ENCODE assay signal across 11 mouse cellular contexts in the genomic region with DNA sequence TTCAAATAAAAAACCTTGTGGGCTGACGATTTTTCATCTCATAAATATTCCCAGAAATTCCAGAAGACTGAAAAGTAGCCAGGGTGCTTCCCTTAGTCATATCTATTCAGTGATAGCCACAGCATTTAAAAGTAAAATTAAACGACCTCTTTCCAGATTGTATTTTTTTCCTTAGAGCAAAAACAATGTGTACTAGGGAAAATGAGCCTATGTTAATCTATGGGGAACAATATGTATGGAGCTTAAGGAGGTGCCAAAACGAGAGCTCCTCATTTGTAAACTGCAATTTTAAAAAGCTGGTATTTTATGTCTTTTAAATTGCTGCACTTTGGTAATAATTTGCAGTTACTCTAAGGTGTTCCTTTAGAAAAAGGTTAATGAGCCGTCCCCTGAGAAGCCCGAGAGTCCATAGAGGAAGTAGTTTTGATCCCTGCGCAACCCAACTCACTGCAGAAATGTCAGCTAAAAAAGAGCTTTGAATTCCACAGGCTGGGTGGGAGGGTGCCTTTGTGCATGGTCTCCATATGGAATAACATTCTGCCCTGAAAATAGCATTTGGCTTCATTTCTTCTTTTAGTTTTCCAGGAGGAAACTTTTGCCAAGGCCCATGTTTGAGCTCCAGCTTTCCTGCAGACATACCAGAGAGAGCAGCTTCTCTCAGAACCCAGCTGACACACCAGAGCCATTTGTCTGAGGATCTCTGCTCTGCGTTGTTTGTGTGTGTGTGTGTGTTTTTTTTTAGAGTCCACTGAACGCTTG.
DNase-seq lines count a peak whose midpoint lies in the region; ATAC-seq and TF ChIP-seq lines count a peak whose summit lies in the region.
"Had no signal": no experiment of that assay in that cellular context is flagged by ENCODE, and none has a peak within 500 bp of the region (broad histone marks: within the 10 kb centered on the region; RNA-seq: fewer than 3 reads in every experiment).

No protein-coding gene starts in this region.

- ATAC-seq in forebrain, embryonic 16.5 days: peak; percentile 88

- WGBS in forebrain, embryonic 16.5 days: 25% methylated on average over 8 of the region's 8 CpGs

- peak; percentile 56 to 82 for DNase-seq in frontal cortex, adult 2 months (ENCODE audit: extremely low spot score in 1 of 2, low spot score in 1 of 2)
- no peak for DNase-seq in frontal cortex, postnatal 10 days (ENCODE audit: low spot score in 2 of 2)
- peak; percentile 55 for DNase-seq in brain, embryonic 14.5 days (ENCODE audit: low read depth)
- peak; percentile 44 to 47 for DNase-seq in left cerebral cortex, postnatal 36 days (ENCODE audit: low spot score in 2 of 2)
- no peak for DNase-seq in spleen, postnatal 14 days (ENCODE audit: low spot score in 2 of 2)
- no peak for DNase-seq in spleen, postnatal 36 days (ENCODE audit: low spot score in 2 of 2)
- no peak for DNase-seq in MN1 (ENCODE audit: low spot score)
- DNase-seq: adrenal gland, postnatal 36 days; gastrocnemius, postnatal 25 days had no signal

- no peaks in the 10 kb centered on the region for H3K27me3 ChIP-seq in forebrain, embryonic 16.5 days (replicated peaks; ENCODE audit: control insufficient read depth, insufficient read depth, low read length)
- H3K27me3 ChIP-seq: heart, embryonic 15.5 days had no signal

- H3K27ac ChIP-seq in forebrain, embryonic 16.5 days (ENCODE audit: low read length): peak overlapping the region; percentile 71
- H3K27ac ChIP-seq: heart, embryonic 15.5 days had no signal

- H3K9me3 ChIP-seq in forebrain, embryonic 16.5 days (ENCODE audit: control insufficient read depth, low read length): no peaks in the 10 kb centered on the region
- H3K9me3 ChIP-seq: heart, embryonic 15.5 days had no signal

- peaks cover 3% of the 10 kb centered on the region for H3K4me1 ChIP-seq in forebrain, embryonic 16.5 days (replicated peaks; ENCODE audit: control insufficient read depth, insufficient read depth, low read length)
- H3K4me1 ChIP-seq: heart, embryonic 15.5 days had no signal

- H3K9ac ChIP-seq in forebrain, embryonic 16.5 days (replicated peaks; ENCODE audit: low read depth, low read length): no peak overlapping the region
- H3K9ac ChIP-seq: heart, embryonic 15.5 days had no signal

- intact Hi-C loops in left cerebral cortex, postnatal 36 days (cut with DNase I): no loop called here

- no peaks in the 10 kb centered on the region for H3K36me3 ChIP-seq in forebrain, embryonic 16.5 days (ENCODE audit: control insufficient read depth, insufficient read depth)
- H3K36me3 ChIP-seq: heart, embryonic 15.5 days had no signal

- no peak overlapping the region for H3K4me3 ChIP-seq in forebrain, embryonic 16.5 days (replicated peaks; ENCODE audit: low read length)
- H3K4me3 ChIP-seq: heart, embryonic 15.5 days had no signal

- no peak for TF ChIP-seq POLR2A in brain, embryonic 14.5 days (IDR thresholded peaks at IDR 0.05; ENCODE audit: borderline replicate concordance, extremely low read depth, insufficient read depth, insufficient read length, poor library complexity, severe bottlenecking)

- no peak for TF ChIP-seq CTCF in brain, embryonic 14.5 days (IDR thresholded peaks at IDR 0.05; ENCODE audit: borderline replicate concordance, extremely low read depth, insufficient read depth, insufficient read length)

- H3K4me2 ChIP-seq in forebrain, embryonic 16.5 days (ENCODE audit: low read length): no peak overlapping the region
- H3K4me2 ChIP-seq: heart, embryonic 15.5 days had no signal

Comparison
In these comparisons a context has a peak if more than half of its experiments do, and no peak if none do; other contexts are left out.
1. DNase-seq: peak in frontal cortex, adult 2 months (2 of 2), brain, embryonic 14.5 days (single experiment) and left cerebral cortex, postnatal 36 days (2 of 2); none in frontal cortex, postnatal 10 days (0 of 2), spleen, postnatal 14 days (0 of 2), spleen, postnatal 36 days (0 of 2) and MN1 (single experiment).